Mouse (Mus musculus): ENCODE measurements at regions not wholly inside any gene's neighbourhood (a gene's known extent, or its start where the extent isn't known, plus 50 kb on each side); places are given as distances from the start of the nearest gene placed in this dataset.

DNA sequence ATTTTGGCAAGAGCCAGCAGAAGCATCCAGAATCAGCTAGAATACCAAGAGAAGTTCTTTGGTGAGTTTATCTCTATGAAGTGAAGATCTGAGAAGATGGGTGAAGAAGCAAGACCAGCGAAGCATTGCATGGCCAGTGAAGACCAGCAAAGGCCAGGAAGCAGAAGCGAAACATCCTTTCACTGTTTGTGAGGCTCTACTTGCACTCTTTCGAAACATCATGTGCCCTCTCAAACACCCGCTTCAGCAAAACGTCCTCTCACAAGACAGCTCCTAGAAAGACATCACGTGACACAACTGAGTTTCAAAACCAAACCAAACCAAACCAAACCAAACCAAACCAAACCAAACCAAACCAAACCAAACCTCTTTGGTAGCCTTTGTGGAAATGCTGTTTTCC is 105.7 kb upstream of the 4930583I09Rik start:
- TF ChIP-seq NANOG (IDR thresholded peaks at IDR 0.05; ENCODE audit: borderline replicate concordance, low read length) (no peak), CTCF (conservative IDR thresholded peaks at IDR 0.05; ENCODE audit: low read length) (no peak)
